Mouse (Mus musculus): ENCODE data around the gene Rad51.

Rad51 gene

DNA sequence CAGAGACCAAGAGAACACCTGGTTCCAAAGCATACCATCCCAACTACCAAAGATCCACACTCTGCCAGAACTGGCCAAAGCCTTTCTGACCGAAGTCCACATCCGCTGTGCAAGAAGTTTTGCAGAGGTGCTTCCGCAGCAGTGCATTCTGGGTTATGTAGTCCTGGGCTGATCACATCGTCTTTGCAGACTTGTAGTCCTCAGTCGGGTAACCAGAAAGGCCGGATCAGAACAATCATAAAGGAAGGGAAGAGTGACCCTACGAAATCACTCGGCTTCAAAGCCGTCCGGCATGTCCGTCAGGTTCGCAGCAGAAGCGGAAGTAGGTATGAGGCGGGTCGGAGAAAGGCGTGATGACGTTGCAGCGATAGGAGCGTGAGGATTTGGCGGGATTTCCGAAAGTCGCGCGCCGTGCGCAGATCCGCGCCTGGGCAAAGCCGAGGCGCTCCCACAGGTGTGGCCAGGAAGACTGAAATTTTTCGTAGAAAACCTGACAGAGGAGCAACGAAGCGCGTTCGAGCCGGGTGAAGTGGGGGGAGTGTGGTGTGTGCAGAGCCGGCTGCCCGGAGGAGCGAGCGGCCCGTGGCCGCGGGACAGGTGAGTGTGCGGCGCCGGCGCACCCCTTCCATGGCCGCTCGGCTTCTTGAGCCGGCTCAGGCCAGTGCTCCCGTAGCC, at the start of gene Rad51:
Gene Rad51, plus strand, starts transcription at position 356 of the 675 bp plus-strand sequence.
- DNase-seq = peak; percentile 83

DNA sequence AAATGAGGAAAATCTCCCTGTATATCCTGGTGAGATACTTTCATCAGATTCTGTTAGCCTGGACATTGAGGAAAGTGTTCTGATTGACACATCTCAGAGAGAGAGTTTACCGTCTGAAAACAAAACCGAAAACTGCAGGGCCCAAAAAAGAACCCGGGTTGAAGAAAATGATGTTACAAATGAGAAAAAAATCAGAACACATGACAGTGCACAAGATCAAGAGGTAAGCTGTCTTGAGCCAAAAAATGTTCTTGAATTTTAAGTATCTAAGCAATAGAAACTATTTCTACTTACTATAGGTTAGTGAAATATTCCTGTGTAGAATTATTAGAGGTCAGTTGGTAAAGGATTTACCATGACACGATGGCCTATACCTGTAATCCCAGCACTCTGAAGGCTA, 40.2 kb upstream of the Rad51 start:
- no peak for DNase-seq

DNA sequence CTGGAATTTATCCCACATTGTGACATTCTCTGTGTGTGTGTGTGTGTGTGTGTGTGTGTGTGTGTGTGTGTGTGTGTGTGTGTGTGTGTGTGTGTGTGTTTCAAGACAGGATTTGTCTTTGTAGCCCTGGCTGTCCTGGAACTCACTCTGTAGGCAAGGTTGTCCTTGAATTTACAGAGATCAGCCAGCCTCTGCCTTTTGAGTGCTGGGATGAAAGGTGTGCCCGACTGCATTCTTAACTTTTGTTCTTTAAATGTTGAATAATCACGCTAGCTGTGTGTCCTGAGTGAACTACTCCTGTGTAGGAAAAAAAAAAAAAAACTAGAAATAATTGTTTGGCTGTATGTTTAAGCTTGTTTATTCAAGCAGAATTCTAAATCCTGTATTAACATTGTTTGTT, 26.4 kb upstream of the Rad51 start:
- DNase-seq = no peak

DNA sequence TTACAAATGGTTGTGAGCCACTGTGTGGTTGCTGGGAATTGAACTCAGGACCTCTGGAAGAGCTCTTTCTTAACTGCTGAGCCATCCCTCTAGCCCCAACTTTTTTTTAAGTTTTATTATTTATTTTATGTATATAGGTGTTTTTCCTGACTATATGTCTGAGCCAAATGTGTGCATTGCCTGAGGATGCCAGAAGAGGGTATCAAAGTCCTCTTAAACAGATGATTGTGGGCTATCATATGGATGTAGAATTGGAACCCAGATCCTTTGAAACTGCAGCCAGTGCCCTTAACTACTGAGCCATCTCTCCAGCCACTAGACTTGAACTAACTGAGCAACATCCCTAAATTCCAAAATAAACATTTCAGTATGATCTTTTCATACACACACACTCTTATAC, 11.0 kb upstream of the Rad51 start:
- no peak for DNase-seq

DNA sequence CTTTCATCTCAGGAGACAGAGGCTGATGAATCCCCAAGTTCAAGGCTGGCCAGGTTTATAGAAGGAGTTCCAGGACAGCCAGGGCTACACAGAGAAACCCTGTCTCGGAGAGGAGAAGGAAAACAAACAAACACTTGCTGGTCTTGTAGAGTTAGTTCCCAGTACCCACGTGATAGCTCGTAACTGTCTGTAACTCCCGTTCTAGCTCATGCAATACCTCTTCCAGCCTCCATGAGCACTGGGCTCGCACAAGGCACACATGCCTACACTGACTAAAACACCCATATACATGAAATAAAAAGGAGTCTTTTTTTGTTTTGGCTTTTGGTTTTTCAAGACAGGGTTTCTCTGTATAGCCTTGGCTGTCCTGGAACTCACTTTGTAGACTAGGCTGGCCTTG, 6.0 kb upstream of the Rad51 start:
- DNase-seq = no peak

DNA sequence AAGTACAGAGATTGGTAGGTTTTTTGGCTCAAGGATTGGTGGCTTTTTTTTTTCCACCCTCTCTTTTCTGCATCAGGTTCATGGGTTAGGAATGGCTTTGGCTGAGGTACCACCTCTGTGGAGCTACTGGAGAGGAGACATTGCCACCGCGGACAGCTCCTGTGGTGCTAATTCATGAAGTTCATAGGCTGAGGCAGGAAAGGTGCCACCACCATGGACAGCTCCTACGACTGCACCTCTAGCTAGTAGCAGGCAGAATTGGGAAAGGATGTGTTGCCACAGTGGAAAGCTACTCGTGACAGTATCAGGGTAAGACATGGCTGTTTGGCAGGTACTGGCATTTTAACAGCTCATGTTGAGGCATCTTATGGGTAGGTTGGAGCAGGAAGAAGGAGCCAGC, 4.0 kb upstream of the Rad51 start:
- peak; percentile 35 for DNase-seq

DNA sequence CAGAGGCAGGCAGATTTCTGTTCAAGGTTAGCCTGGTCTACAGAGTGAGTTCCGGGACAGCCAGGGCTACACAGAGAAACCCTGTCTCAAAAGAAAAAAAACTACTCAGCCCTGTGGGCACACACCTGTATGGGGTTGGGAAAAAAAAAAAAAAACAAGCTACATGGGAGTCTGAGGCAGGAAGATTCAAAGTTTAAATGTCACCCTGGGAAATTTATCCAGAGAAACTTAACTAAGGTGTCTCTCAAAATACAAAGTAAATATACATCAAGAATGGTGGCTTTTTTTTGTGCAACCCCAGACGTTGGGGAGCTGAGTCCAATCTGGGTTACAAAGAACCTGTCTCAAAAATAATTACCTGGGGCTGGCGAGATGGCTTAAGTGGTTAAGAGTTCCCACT, 1.5 kb upstream of the Rad51 start:
- no peak for DNase-seq

DNA sequence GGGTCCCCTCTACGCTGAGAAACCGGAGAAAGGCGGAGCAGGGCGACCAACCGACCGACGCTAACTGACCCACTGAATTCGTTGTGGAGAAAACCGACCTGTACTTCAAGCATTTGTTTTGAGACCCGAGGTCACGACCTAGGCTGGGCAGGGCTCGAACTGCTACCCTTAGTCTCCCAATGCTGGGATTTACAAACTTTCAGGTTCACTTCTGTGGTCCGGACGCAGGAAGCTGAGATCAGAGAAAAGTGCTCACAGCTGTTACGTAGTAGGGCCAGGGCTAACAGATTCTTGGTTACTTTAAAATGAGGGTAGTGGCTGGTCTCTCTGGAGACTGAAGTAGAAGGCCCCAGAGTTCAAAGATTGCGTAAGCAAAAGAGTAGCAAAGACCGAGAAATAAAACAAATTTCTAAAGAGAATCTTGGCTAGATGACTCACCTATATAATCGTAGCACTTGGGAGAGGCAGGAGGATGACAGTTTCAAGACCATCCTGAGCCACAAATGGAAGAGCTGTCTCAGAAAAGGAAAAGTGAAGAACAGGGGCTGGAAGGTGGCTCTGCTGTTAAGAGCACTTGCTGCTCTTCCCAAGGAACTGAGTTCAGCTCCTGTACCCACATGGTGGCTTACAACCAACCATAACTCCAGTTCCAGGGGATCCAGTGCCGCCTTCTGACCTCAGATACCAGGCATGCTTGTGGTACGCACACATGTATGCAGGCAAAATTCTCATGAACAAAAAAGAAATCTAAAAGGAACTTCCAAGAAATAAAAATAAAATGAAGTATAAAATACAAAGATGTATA, 730 bp downstream of the Rad51 start:
- no peak for DNase-seq

DNA sequence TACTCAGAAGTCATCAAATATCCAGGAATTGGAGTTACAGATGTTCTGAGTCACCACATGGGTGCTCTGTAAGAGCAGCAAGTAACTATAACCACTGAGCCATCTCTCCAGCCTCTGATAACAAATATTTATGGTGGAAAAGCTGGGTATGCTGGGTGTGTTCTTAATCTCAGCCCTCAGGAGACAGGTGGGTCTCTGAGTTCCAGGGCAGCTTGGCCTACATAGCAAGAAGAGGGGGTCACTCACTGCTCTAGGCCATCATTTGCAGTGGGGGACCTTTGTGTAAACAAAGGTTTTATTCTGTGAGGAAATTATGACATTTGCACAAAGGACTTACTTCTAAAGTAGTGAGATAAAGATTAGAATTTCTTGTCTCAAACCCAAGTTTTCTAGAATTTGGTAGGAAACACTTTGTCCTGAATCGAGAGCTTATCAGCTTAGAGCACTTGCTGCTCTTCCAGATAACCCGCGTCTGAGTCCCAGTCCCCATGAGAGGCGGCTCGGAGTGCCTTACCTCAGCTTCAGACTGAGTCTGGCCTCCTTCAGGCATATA, 23.8 kb downstream of the Rad51 start:
- no peak for DNase-seq

DNA sequence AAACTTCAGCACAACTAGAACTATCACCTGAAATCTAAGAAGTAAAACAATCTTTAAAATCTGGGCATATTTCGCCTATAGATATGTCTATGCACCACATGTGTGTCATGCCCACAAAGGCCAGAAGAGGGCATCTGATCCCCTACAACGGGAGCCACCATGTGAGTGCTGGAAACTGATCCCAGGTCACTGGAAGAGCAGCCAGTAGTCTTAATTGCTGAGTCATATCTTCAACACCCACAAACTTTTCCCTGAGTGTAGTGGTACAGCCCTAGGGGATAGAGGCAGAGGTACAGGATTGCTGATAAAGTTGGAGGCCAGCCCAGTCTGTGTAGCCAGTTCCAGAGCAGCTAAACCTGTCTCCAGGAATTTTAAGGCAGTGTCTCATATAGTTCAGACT, 32.6 kb downstream of the Rad51 start:
- DNase-seq = peak; percentile 10

DNA sequence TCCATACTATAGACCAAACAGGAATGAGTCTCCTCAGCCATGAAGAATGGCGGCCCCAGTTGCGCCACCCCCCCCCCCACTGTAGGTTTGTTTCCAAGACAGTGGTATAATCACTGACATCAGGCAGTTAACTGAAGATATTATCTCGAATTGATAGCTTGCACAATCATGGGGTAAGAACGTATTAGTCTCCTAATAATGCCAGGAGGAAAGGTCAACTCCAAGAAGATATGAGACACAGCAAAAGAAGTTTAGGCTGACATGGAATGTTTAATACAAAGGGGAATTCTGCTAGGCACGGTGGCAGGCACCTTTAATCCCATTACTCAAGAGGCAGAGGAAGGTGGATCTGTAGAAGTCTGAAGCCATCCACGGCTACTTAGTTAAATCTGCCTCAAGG, 33.8 kb downstream of the Rad51 start:
- DNase-seq = no peak

DNA sequence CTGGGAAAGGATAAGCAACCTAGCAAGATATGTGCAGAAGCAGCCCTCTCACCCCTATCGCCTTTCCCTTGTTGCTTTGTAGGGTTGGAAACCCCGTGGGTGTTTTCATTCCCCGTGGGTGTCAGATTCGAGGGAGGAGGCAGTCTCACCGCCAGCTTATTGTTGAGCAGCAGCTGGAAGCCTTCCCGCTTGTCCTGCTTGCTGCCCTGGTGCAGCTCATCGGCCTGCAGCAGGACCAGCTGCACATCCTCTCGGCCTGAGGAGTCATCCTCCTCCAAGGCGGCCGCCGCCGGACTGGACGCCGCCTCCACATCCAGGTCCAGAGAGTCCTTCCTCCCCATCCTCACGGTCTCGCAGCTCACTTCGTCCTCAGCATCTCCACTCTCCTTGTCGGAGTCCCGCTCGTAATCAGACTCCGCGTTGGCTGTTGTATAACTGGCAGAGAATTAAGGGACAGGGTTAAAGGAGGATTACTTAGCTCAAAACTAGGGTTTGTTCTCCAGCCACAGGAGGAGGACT, 34.6 kb downstream of the Rad51 start:
- DNase-seq = no peak

DNA sequence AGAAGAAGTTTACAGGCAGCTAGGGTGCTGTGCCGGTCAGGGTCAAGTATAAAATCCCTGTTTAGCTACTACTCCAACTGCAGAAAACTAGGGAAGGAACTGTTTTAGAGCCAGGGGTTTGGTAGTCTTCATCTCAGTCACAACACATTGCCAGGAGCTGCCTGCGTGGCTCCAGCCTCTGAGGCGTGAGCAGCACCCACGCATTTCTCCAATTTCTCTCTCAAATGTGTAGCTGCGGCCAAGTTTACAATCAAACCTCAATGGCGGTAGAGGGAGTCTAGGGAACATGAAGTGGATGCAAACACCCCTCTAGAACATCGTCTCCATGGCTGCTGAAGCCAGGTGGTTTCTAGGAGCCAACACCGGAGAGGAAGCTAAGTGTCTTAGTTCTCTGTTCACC, 35.2 kb downstream of the Rad51 start:
- DNase-seq = no peak

DNA sequence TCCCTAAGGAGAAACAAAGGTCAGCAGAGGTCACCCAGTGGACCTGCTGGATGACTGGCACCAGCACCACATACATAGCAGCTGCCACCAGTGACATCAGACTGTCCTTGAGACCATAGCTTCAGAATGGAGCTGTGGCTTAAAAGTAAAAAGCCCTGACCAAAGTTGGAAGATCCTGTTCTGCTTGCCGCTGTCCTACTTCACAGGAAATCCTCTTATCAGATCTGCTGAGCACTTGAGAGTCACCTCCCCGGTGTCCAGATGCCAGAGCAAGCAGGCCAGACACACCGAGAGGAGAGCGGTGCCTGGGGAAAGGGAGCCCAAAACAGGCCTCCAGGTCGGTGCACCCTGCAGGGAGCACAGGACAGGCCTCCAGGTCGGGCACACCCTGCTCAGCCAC, 39.7 kb downstream of the Rad51 start:
- no peak for DNase-seq

DNA sequence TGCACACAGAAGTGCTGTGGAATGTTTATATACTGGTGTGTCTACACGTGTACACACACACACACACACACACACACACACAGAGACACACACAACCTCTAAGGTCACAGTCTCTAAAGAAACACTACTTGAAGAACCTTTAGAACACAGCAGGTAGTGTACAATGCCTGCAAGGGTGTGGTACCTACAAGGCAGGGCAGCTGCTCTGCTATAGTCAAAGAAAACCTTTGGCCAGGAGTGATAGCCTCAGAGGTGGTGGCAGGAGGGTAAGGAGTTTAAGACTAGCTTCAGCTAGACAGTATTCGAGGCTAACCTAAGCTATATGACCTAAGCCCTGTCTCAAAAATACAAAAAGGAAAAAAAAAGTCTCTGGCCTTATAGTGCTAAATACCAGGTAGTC, 42.1 kb downstream of the Rad51 start:
- no peak for DNase-seq

DNA sequence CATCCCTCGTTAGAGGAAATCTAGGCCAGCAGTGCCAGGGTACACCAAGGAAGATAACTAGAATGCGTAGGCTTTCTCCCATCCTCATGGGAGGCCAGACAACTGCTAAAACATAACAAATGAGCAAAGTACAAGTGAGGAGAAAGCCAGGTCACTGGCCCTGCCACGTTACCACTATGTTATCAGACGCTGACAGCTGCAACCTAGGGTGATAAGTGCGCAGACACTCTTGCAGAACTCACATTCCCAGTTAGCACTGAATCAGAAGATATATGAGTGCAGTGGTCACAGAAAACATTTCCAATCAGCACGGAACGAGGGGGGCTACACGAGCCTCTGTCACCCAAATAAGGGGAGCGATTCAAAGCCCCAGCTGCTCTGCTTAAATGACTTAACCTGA, 42.8 kb downstream of the Rad51 start:
- no peak for DNase-seq

DNA sequence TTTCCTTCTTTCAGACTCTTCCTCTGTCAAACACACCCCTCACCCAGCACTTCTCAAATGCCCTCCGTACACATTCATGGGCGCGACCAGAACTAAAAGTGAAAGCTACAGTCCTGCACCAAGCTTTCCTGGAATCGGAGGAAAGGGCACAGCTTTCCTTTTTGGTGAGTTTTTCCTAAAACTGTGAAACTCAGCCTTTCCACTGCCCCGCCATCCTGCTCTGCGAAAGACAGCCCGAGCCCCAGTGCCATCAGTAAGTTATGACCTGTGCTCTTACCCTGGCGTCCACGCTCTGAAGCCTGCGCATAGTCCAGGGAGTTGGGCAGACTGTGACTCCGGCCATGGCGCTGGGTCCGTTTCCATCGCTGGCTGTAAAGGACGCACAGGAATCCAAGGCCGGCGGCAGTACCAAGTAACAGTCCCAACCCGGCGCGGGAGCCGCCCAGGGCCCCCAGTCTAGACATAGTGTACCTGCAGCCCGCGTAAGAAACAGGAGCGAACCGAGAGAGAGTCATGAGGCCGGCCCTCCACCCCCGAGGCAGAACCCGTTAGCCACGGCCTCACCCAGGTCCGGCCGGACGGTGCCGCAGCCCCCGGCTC, 43.6 kb downstream of the Rad51 start:
- DNase-seq = no peak

DNA sequence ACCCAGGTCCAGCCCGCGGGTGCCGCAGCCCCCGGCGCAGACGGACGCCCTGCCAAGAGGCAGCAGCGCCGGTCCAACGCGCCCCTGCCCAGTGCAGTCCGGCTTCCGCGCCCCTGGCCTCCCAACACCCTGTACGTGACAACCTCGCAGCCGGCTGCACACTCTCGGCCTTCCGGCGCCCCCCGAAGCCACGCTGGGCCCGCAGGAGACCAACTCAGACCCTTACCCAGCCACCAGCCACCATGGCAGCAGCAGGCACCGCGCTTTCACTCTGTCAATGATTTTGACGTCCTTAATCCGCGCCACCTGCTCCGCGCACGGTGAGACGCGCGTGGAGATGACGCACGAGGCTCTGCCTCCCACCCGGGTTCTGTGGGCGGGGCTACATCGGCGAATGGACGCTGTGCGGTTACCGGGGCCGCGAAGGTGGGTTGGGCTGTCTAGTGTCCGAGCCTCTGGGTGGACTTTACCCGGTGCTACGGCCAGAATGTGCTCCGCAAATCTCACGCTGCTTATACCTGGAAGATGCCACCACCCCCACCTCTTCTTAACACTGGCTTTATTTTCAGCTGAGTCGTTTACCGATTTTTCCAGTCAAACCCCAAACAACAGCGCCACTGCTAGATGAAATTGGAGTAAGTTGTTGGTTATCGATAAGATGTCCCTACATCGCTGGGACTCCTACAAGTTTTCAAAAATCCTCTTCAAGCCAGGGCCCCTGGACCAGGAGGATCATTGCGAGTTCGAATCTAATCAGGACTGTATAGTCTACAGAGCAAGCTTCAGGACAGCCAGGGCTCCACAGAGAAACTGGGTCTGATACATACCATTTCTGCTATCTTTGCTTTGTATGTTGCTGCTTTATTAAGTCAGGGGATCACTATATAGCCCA, 44.3 kb downstream of the Rad51 start, which contains the start of gene Rmdn3:
Gene Rmdn3, minus strand, starts transcription at position 354 of the 892 bp plus-strand sequence.
- DNase-seq = peak; percentile 94

DNA sequence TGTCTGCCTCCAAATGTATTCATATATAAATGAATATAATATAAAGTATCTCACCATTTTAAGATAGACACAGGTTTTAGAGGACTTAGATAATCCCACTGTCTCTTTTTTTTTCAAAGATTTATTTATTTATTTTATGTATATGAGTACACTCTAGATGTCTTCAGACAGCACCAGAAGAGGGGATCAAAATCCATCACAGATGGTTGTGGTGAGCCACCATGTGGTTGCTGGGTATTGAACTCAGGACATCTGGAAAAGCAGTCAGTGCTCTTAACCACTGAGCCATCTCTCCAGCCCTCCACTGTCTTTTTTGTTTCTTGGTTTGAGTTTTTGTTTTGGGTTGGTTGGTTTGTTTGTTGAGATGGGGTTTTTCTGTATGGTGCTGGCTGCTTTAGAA, 45.2 kb downstream of the Rad51 start:
- DNase-seq = no peak

DNA sequence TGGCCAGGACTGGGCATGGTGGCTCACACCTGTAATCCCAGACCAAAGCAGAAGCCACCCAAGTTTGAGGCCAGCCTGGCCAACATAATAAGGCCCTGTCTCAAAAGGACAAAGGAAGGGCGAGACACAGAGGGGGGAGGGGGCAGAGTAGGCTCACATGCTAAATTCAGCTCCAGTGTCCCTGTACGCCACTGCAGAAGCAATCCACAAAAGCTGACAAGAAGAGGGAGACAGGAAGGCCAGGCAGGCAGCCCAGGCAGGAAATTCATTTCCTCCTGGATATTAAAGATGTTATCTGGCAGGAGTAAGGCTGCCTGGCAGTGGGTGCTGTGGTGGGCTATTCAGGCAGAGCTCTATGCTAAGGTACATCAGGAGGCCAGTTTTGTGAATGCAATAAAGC, 48.7 kb downstream of the Rad51 start:
- DNase-seq = no peak

DNA sequence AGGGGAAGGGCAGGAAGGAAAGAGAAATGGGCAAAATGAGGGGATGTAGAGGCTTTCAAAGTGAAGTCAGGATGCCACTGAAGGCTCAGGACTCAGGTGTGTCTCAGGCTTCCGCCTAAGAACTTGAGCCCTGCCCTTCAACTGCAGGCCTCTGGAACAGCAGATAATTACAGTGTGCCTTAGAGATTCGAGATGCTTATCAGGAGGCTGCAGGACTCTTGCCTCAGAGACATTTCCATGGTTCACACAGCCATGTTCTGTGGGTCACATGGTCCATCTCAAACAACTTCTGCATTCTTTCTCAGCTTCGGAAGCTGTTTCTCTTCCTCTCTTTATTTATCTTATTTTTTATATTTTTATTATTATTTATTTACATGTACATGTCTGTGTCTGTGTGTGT, 50.5 kb downstream of the Rad51 start:
- no peak for DNase-seq

DNA sequence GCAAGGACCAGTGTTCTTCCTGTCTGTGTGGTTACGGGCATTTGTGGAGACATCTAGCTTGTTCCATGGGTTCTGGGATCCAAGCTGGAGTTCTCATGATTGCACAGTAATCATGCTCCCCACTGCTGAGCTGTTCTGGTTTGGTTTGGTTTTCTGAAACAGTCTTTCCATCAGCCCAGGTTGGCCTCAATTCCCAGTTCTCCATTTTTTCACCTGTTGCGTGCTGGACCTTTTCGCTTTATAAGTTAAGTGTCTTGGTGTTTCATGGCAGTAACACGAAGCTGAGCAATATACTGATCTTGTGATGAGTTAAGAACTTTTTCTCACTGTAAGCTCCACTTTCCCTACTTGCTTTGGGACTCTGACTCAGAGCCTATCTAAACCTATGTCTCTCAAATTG, 51.4 kb downstream of the Rad51 start:
- DNase-seq = no peak

DNA sequence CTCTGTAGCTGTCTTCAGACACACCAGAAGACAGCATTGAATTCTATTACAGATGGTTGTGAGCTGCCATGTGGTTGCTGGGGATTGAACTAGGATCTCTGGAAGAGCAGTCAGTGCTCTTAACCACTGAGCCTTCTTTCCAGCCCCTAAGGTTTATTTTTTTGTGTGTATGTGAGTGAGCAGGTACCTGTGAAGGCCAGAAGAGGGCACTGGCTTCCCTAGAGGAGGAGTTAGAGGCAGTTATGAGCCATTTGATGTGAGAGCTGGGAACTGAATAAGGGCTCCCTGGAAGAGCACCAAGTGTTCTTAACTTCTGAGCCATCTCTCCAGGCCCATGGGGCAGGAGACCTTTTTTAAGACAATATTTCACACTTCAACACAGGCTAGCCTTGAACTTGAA, 52.8 kb downstream of the Rad51 start:
- no peak for DNase-seq

Data from thymus, postnatal 14 days (tissue).